Mouse (Mus musculus) left cerebral cortex, postnatal 4 days (tissue): ENCODE data around the gene Tbl1xr1. TPM values are rescaled to one million over a fixed set of nuclear protein-coding genes. Genes with fewer than 3 reads are reported as not detected.

Source experiments
- DNase-seq: peaks from one replicate; pipeline ENCODE4 v3.0.0-alpha.2; 2022
- intact Hi-C: fragments of 180-260 bp; cut with DNase I; formaldehyde crosslinking; loops from one replicate; pipeline ENCODE4 v1.15.1; 2025
- total RNA-seq, 2 experiments: library from RNA; stranded (reverse); gene quantifications; 2 replicates each; pipeline ENCODE4 v1.2.3; 2021

Tbl1xr1 gene
- total RNA-seq, 2 experiments from 2014 or later: 104 to 122 TPM

- DNase-seq: no peak
- intact Hi-C loops: loop anchor here (5.0 kb wide), 1 partner anchor 108 kb away; the partner anchor contains the start of gene Tbl1xr1
Observed at GRCm38 (mm10) chr3:22185265-22185664, 108.8 kb downstream of the Tbl1xr1 start.

- DNase-seq: no peak
- intact Hi-C loops: loop anchor here (10.0 kb wide), 1 partner anchor 1536 kb away; no protein-coding TSS in a partner anchor
Observed at GRCm38 (mm10) chr3:22190498-22190897, 114.0 kb downstream of the Tbl1xr1 start.

GRCm38 (mm10) chr3:22192931-22193330, 116.5 kb downstream of the Tbl1xr1 start:
- DNase-seq: no peak
- intact Hi-C loops: loop anchor here (10.0 kb wide), 1 partner anchor 1538 kb away; no protein-coding TSS in a partner anchor

- intact Hi-C loops: loop anchor here (10.0 kb wide), 1 partner anchor 1540 kb away; no protein-coding TSS in a partner anchor
- no peak for DNase-seq
Observed at GRCm38 (mm10) chr3:22194185-22194856, 117.9 kb downstream of the Tbl1xr1 start.

- no peak for DNase-seq
- intact Hi-C loops: loop anchor here (10.0 kb wide), 1 partner anchor 1544 kb away; no protein-coding TSS in a partner anchor
Observed at GRCm38 (mm10) chr3:22198802-22199201, 122.3 kb downstream of the Tbl1xr1 start.

- DNase-seq: no peak
- intact Hi-C loops: no loop called here
Observed at GRCm38 (mm10) chr3:22204186-22204585, 127.7 kb downstream of the Tbl1xr1 start.

GRCm38 (mm10) chr3:22221557-22221956, 145.1 kb downstream of the Tbl1xr1 start:
- no peak for DNase-seq
- intact Hi-C loops: no loop called here

- DNase-seq: no peak
- intact Hi-C loops: no loop called here
Observed at GRCm38 (mm10) chr3:22222351-22222750, 145.9 kb downstream of the Tbl1xr1 start.

GRCm38 (mm10) chr3:22223023-22223422, 146.6 kb downstream of the Tbl1xr1 start:
- intact Hi-C loops: no loop called here
- DNase-seq: no peak

GRCm38 (mm10) chr3:22228052-22228451, 151.6 kb downstream of the Tbl1xr1 start:
- no peak for DNase-seq
- intact Hi-C loops: no loop called here

- no peak for DNase-seq
- intact Hi-C loops: no loop called here
Observed at GRCm38 (mm10) chr3:22230635-22231034, 154.2 kb downstream of the Tbl1xr1 start.

- no peak for DNase-seq
- intact Hi-C loops: no loop called here
Observed at GRCm38 (mm10) chr3:22238106-22238900, 161.9 kb downstream of the Tbl1xr1 start.
